Mouse (Mus musculus) embryonic fibroblast, embryonic 13.5 days (primary cell): ENCODE measurements around the gene Irf2bp1.

Source experiments
- CTCF ChIP-seq: IDR thresholded peaks from 2 replicates; pipeline ENCODE4 v1.5.1; 2011; ENCODE audit warnings: mild to moderate bottlenecking, control low read depth, low read length, moderate library complexity, borderline replicate concordance; ENCODE audit not compliant: insufficient read depth
- POLR2A ChIP-seq: IDR thresholded peaks from 2 replicates; pipeline ENCODE4 v1.6.1; 2011; ENCODE audit warnings: low read depth, mild to moderate bottlenecking, control low read depth, low read length, moderate library complexity

- TF ChIP-seq CTCF (no peak), POLR2A (no peak)
Measured at GRCm38 (mm10) chr7:19012882-19013281, 9.0 kb downstream of the Irf2bp1 start.
